Mouse (Mus musculus) kidney, embryonic 15.5 days (tissue): ENCODE data around the gene Car12. TPM values are rescaled to one million over a fixed set of nuclear protein-coding genes. Genes with fewer than 3 reads are reported as not detected.
A peak's percentile ranks its signal among the peaks of the same experiment; 100 is the strongest.

Experiments used
- ATAC-seq: fragments of 200-750 bp; cut with Nextera tagmentation; replicated peaks from 2 replicates; pipeline ENCODE4 v1.8.0; 2017; ENCODE audit warnings: moderate TSS enrichment; ENCODE audit not compliant: low FRiP score
- H3K27ac ChIP-seq: fragments of 300-500 bp; sonication (generic); 2 replicates; pipeline ENCODE4 v1.5.1; 2015; ENCODE audit warnings: mild to moderate bottlenecking, inconsistent platforms
- H3K27me3 ChIP-seq: fragments of 300-500 bp; sonication (generic); 2 replicates; pipeline ENCODE4 v1.6.1; 2015; ENCODE audit warnings: inconsistent platforms
- H3K36me3 ChIP-seq: fragments of 300-500 bp; sonication (generic); 2 replicates; pipeline ENCODE4 v1.6.1; 2015; ENCODE audit warnings: inconsistent platforms
- H3K4me1 ChIP-seq: fragments of 300-500 bp; sonication (generic); 2 replicates; pipeline ENCODE4 v1.6.1; 2015; ENCODE audit warnings: inconsistent platforms
- H3K4me2 ChIP-seq: fragments of 300-500 bp; sonication (generic); 2 replicates; pipeline ENCODE4 v1.6.1; 2015; ENCODE audit warnings: moderate library complexity, mild to moderate bottlenecking, inconsistent platforms
- H3K4me3 ChIP-seq: fragments of 300-500 bp; sonication (generic); replicated peaks from 2 replicates; pipeline ENCODE4 v1.5.1; 2015; ENCODE audit warnings: mild to moderate bottlenecking, inconsistent platforms
- H3K9ac ChIP-seq: fragments of 300-500 bp; sonication (generic); 2 replicates; pipeline ENCODE4 v1.6.1; 2015; ENCODE audit warnings: mild to moderate bottlenecking, inconsistent platforms
- H3K9me3 ChIP-seq: fragments of 300-500 bp; sonication (generic); replicated peaks from 2 replicates; pipeline ENCODE4 v1.6.1; 2016; ENCODE audit warnings: inconsistent platforms
- WGBS: fragments of 180-500 bp; shearing (Covaris S2); methylation state at CpG from one replicate; pipeline ENCODE4 v1.1.7; 2015; ENCODE audit warnings: mixed read lengths; 5-methylcytosine and 5-hydroxymethylcytosine counted together
- polyA plus RNA-seq: library from polyadenylated mRNA; unstranded; fragments of >200 nt; fragmentation: Nextera tagmentation; extraction: Ambion mirVana; gene quantifications from 2 replicates; pipeline ENCODE4 v1.2.1, GENCODE M21; 2015

Car12 gene
- 14.5 and 15.6 TPM in 2 replicates for polyA plus RNA-seq

DNA sequence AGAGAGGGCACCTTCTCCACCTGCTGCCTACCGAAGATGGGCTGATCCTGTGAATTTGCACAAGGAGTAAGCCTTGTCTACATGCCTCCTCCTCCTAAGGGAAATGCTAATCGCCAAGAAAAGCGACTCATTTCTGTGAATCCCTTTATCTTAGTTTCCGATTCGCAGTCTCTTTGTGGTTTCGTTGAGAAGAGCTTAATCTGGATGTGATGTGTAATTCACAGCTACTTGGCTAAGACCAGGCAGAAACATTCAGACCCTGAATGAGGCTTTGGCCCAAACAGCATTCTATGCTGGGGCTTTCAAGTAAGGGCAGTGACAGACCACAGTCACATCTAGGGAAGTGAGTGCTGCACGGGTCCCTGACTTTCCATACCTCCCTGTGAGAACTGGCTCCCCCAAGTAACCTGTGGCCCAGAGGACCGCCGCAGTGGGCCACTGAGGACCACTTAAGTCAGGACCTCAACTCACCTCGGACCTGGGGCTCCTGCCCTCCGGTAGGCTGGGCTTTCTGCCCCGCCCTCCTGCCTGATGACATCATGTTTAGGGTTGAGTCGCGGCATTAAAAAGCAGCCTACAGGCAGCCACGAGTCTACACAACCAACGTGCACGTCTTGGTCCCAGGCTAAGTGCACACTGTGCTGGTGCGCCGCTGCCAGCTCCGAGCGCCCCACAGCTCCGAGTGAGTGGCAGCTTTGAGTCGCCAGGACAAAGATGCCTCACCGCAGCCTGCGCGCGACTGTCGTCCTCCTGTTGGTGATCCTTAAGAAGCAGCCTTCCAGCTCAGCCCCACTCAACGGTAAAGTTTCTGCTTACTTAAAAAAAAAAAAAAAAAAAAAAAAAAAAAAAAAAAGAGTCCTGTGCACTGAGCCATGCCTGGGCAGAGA, at the start of gene Car12:
Car12 (plus strand) TSS at position 552 of the 887 bp plus-strand sequence.
- Histone ChIP-seq H3K27me3 (peaks cover 36% of the 10 kb centered on the region), H3K9ac (0 out of 2 replicates have a peak within 1 kb of the TSS, but pooled peaks have one; percentile 8), H3K9me3 (no peaks in the 10 kb centered on the region), H3K4me2 (peak within 1 kb of the TSS; percentile 86), H3K36me3 (no peaks in the 10 kb centered on the region), H3K4me3 (peak within 1 kb of the TSS; percentile 49), H3K4me1 (peaks cover 32% of the 10 kb centered on the region), H3K27ac (peak within 1 kb of the TSS; percentile 49; the same call in 1 of the 2 replicates)
- peak; percentile 71 for ATAC-seq
- WGBS = 14% methylated on average over 29 of the region's 29 CpGs

DNA sequence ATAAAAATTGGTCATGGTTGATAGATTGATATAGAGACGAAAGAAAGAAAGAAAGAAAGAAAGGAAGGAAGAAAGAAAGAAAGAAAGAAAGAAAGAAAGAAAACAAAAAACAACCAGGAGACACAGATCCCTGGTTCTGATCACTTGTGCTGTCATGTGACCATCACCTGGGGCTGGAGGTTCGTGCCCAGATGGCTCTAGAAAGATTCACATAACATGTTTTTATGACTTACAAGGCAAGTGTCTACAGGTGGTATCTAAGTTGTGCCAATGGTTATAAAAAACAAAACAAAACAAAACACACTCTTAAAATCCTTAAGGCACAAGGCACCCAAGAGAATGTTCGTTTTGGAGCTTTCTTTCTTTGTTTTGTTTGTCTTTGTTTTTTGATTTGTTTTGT, 49.7 kb upstream of the Car12 start:
- no peak for ATAC-seq
- H3K4me3 ChIP-seq = no peak overlapping the region
- H3K9ac ChIP-seq = no peak overlapping the region
- no peaks in the 10 kb centered on the region for H3K27me3 ChIP-seq
- peaks cover 7% of the 10 kb centered on the region; the same call in 1 of the 2 replicates for H3K4me1 ChIP-seq
- H3K9me3 ChIP-seq = no peaks in the 10 kb centered on the region
- no peak overlapping the region for H3K4me2 ChIP-seq
- no peak overlapping the region for H3K27ac ChIP-seq
- 83% methylated on average over 3 of the region's 3 CpGs for WGBS
- H3K36me3 ChIP-seq = no peaks in the 10 kb centered on the region

DNA sequence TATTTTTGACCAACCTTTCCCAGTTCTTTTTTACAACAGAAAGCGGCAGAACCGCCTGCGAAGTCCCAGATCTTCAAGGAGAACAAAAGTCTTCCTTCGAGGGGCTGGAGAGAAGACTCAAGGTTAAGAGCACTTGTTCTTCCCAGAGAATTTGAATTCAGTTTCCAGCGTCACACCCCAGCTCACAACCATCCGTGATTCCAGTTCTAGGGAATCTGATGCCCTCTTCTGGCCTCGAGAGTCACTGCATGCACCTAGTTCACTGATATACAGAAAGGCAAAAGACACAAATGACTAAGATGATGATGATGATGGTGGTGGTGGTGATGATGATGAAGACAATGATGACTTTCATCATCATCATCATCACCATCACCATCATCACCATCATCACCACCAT, 48.9 kb upstream of the Car12 start:
- peaks cover 8% of the 10 kb centered on the region; the same call in 1 of the 2 replicates for H3K4me1 ChIP-seq
- WGBS = 87% methylated on average over 7 of the region's 7 CpGs
- no peak overlapping the region for H3K27ac ChIP-seq
- no peak for ATAC-seq
- H3K36me3 ChIP-seq = no peaks in the 10 kb centered on the region
- no peak overlapping the region for H3K9ac ChIP-seq
- no peak overlapping the region for H3K4me3 ChIP-seq
- no peak overlapping the region for H3K4me2 ChIP-seq
- H3K9me3 ChIP-seq = no peaks in the 10 kb centered on the region
- H3K27me3 ChIP-seq = no peaks in the 10 kb centered on the region

DNA sequence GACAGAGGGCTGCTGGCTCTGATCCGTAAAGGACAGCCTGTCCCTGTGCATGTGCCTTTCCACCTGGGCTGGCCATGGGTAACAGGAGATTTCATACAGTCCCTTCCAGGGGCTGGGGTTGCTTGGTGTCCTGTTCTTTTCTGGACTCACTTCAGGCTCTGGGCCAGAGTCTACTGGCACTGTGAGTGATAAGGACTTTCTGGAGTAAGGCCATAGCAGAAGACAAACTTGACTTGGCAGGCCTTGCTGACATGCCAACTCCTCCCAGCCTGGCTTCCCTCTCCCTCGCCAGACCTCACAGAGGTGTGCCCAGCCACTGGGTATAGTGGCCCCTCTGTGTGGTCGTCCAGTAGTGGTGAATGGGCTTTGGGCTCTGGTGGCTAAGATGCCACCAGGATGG, 47.3 kb upstream of the Car12 start:
- no peak overlapping the region for H3K4me2 ChIP-seq
- ATAC-seq = no peak
- no peak overlapping the region for H3K9ac ChIP-seq
- H3K4me3 ChIP-seq = no peak overlapping the region
- no peaks in the 10 kb centered on the region for H3K9me3 ChIP-seq
- 0 out of 2 replicates have a peak overlapping the region, but pooled peaks have one; percentile 20 for H3K27ac ChIP-seq
- H3K27me3 ChIP-seq = no peaks in the 10 kb centered on the region
- no peaks in the 10 kb centered on the region for H3K36me3 ChIP-seq
- 86% methylated on average over 3 of the region's 3 CpGs for WGBS
- peaks cover 10% of the 10 kb centered on the region; the same call in 1 of the 2 replicates for H3K4me1 ChIP-seq

DNA sequence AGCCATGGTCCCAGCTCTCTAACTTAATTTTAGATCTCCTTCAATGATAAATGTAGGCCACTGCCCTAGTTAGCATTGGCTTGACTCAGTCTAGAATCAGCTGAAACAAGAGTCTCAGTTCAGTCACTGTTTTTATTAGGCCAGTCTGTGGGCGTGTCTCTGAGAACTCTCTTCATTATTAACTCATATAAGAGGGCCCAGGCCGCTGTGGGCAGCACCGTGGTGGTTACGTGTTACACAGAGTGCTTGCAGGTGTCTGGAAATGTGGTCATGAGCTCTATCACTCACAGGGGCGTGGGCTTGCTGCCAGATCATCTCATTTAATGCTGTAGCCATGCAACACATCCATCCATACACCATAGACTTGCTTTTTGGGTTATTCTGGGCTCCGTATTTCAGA, 46.4 kb upstream of the Car12 start:
- H3K4me1 ChIP-seq = peaks cover 10% of the 10 kb centered on the region; the same call in 1 of the 2 replicates
- no peak overlapping the region for H3K4me2 ChIP-seq
- no peaks in the 10 kb centered on the region for H3K9me3 ChIP-seq
- no peak overlapping the region for H3K4me3 ChIP-seq
- no peaks in the 10 kb centered on the region for H3K36me3 ChIP-seq
- no peak for ATAC-seq
- H3K9ac ChIP-seq = no peak overlapping the region
- no peak overlapping the region for H3K27ac ChIP-seq
- H3K27me3 ChIP-seq = no peaks in the 10 kb centered on the region
- 68% methylated on average over 6 of the region's 6 CpGs for WGBS

DNA sequence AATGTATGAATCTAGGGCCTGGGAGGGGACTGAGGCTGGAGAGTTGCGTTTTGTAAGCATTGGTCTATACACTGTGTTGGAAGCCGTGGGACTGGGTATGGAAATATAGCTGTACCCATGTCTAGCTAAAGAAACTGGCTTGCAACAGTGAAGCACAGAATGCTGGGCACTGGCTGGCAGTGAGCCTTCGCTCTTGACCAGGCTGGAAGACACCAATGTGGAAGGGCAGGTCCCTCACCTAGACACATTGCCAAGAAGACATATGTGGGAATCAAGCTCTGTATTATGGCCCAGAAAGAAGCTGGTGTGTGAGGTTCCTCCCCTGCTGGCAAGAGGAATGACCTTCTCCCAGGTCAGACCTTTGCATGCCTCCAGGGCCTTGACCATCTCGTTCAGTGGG, 45.6 kb upstream of the Car12 start:
- Histone ChIP-seq H3K27me3 (no peaks in the 10 kb centered on the region), H3K4me3 (no peak overlapping the region), H3K9me3 (no peaks in the 10 kb centered on the region), H3K4me2 (no peak overlapping the region), H3K27ac (no peak overlapping the region), H3K9ac (no peak overlapping the region), H3K4me1 (peaks cover 10% of the 10 kb centered on the region; the same call in 1 of the 2 replicates), H3K36me3 (no peaks in the 10 kb centered on the region)
- no peak for ATAC-seq
- WGBS = 89% methylated on average over 4 of the region's 4 CpGs

DNA sequence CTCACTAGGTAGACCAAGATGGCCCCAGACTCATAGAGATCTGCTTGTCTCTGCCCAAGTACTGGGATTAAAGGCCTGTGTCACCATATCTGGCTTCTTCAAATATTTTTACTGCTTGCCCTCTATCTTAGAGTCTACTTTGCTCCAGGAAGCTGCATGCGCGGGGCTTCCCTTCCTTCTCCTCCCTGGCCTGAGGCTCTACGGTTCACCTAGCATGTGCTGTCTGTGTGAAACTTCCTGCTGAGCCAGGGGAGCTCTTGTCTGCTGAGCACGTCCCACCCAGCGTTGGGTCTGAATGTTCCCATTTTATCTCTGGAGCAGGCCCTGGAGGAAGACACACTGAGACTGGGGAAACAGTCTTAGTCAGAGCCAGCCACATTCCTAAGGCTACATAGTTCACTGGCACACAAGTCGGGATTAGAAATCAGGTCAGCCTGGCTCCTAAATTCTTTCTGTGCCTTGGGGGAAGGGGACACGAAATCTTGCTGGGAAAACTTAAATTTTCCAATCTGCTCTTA, 43.9 kb upstream of the Car12 start:
- ATAC-seq = no peak
- no peak overlapping the region for H3K4me3 ChIP-seq
- H3K4me1 ChIP-seq = peaks cover 10% of the 10 kb centered on the region; the same call in 1 of the 2 replicates
- WGBS = 51% methylated on average over 7 of the region's 7 CpGs
- no peaks in the 10 kb centered on the region for H3K36me3 ChIP-seq
- H3K9me3 ChIP-seq = no peaks in the 10 kb centered on the region
- H3K9ac ChIP-seq = no peak overlapping the region
- H3K4me2 ChIP-seq = no peak overlapping the region
- H3K27ac ChIP-seq = no peak overlapping the region
- H3K27me3 ChIP-seq = no peaks in the 10 kb centered on the region

DNA sequence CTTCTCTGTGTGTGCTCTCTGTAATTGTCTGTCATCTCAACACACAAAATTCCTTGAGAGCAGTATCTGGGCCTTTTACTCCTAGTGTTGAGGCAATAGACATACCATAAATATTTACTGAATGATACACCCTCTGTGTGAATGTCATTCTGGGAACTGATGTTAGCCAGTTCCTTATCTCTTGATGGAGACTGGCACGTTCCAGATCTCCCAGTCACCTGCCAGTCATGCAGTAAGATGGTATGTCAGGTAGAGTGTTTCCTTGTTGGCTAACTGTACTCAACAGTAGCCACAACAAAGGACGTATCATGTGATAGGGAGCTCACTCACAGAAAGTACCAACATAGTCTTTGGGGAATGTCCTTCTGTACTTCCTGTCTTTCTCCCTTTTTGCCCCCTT, 39.7 kb upstream of the Car12 start:
- no peak overlapping the region for H3K4me2 ChIP-seq
- no peaks in the 10 kb centered on the region for H3K27me3 ChIP-seq
- no peak overlapping the region for H3K9ac ChIP-seq
- 0 out of 2 replicates have a peak, but pooled peaks cover 4% of the 10 kb centered on the region for H3K4me1 ChIP-seq
- no peak overlapping the region for H3K4me3 ChIP-seq
- no peak overlapping the region for H3K27ac ChIP-seq
- H3K36me3 ChIP-seq = no peaks in the 10 kb centered on the region
- no peaks in the 10 kb centered on the region for H3K9me3 ChIP-seq
- ATAC-seq = no peak
- 63% methylated on average over 2 of the region's 2 CpGs for WGBS

DNA sequence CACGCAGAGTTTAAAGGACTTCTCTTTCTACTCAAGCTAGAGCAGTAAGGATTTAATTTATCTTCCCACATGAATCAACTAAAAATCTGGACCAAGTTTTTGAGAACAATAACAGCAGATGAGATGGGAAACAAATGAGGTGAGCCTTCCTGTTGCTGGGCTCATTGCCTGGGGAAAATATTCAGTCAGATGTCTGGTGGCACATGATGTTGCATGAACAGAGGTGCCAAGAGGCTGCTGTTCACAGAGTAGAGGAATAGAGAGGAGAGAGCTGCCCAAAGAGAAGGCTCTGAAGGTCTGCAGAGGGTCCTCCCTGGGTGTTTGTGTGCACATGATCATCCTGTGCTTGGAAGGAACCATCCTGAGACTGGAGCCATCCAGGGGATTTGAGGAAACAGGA, 37.9 kb upstream of the Car12 start:
- Histone ChIP-seq H3K36me3 (no peaks in the 10 kb centered on the region), H3K27ac (no peak overlapping the region), H3K27me3 (no peaks in the 10 kb centered on the region), H3K4me2 (no peak overlapping the region), H3K4me1 (peaks cover 6% of the 10 kb centered on the region; the same call in 1 of the 2 replicates), H3K9ac (no peak overlapping the region), H3K9me3 (no peaks in the 10 kb centered on the region), H3K4me3 (no peak overlapping the region)
- WGBS = 79% methylated on average over 1 of the region's 1 CpGs
- ATAC-seq = no peak

DNA sequence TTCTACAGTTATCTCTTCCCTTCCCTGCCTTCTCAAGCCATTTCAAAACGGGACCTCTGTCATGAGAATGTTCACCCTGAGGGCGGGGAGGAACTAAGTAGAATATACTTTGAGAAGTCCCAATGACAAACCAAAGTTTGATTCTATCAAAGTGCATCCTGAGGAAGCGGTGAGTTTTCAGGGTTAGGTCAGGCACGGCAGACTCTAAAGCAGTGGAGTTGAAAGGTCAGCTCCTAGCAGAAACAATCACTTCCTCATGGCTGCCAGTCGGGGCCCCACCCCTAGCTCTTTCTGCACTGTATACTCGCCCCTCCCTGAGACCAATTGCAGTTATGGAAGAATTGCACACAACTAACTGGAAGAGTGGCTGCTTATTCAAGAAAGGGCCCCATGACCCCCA, 33.4 kb upstream of the Car12 start:
- no peaks in the 10 kb centered on the region for H3K9me3 ChIP-seq
- H3K27ac ChIP-seq = no peak overlapping the region
- H3K4me2 ChIP-seq = no peak overlapping the region
- WGBS = 58% methylated on average over 6 of the region's 6 CpGs
- H3K9ac ChIP-seq = no peak overlapping the region
- ATAC-seq = no peak
- no peak overlapping the region for H3K4me3 ChIP-seq
- peaks cover 6% of the 10 kb centered on the region; the same call in 1 of the 2 replicates for H3K4me1 ChIP-seq
- no peaks in the 10 kb centered on the region for H3K36me3 ChIP-seq
- no peaks in the 10 kb centered on the region for H3K27me3 ChIP-seq

DNA sequence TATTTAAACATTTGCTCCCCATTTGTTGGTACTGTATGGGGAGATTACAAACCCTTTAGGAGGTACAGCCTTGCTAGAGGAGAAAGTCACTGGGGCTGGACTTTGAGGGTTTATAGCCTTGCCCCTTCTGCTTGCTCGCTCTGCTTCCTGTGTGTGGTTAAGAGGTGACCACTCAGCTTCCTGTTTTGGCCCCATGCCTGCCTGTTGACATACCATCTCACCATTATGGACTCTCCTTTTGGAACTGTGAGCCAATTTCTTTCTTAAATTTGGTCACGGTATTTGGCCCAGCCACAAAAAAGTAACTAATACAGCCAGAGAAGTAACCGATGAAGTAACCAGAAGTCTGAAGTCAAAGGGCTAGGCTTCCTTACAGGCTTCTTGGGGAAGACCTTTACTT, 30.7 kb upstream of the Car12 start:
- Histone ChIP-seq H3K4me1 (peaks cover 6% of the 10 kb centered on the region; the same call in 1 of the 2 replicates), H3K36me3 (no peaks in the 10 kb centered on the region), H3K27ac (no peak overlapping the region), H3K4me2 (no peak overlapping the region), H3K9ac (no peak overlapping the region), H3K27me3 (no peaks in the 10 kb centered on the region), H3K9me3 (no peaks in the 10 kb centered on the region), H3K4me3 (no peak overlapping the region)
- no peak for ATAC-seq
- 83% methylated on average over 3 of the region's 3 CpGs for WGBS

DNA sequence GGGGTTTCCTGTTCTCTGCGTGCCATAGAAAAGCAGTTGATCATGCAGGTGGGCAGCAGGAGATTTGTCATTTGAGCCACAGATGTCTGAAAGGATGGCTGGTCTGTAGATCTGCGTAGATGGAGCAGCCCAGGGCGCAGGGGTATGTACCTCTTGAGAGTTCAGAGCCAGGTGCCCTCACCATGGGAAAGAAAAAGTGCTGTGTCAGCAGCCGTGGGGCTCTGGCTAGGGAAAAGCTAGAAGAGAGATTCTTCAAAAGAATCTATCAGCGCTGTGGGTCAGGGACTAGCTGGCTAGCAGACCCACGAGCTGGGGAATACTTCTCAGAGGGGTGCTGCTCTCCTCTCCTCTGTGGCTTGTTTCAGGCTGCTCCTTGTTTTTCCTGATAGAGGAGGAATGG, 27.8 kb upstream of the Car12 start:
- no peak overlapping the region for H3K27ac ChIP-seq
- H3K4me2 ChIP-seq = no peak overlapping the region
- no peak for ATAC-seq
- H3K4me1 ChIP-seq = no peaks in the 10 kb centered on the region
- no peaks in the 10 kb centered on the region for H3K27me3 ChIP-seq
- H3K4me3 ChIP-seq = no peak overlapping the region
- 66% methylated on average over 6 of the region's 6 CpGs for WGBS
- no peaks in the 10 kb centered on the region for H3K9me3 ChIP-seq
- no peak overlapping the region for H3K9ac ChIP-seq
- H3K36me3 ChIP-seq = no peaks in the 10 kb centered on the region
